Mouse (Mus musculus) heart, postnatal 0 days (tissue): ENCODE data around the gene Mllt10.

Experiments
- CTCF ChIP-seq: IDR thresholded peaks from 2 replicates; pipeline ENCODE4 v1.5.1; 2016; ENCODE audit warnings: antibody characterized with exemption, control low read depth, low read depth
- EP300 ChIP-seq: IDR thresholded peaks from 2 replicates; pipeline ENCODE4 v1.6.1; 2016; ENCODE audit warnings: antibody characterized with exemption, low read depth

GRCm38 (mm10) chr2:18169174-18169948 lies 114.3 kb downstream of the Mllt10 start:
- TF ChIP-seq CTCF (no peak), EP300 (no peak)
